Mouse (Mus musculus) right cerebral cortex, adult 18-20 months (tissue): ENCODE measurements around the gene Olfr850.

Experiments used
- DNase-seq: peaks from one replicate; pipeline ENCODE4 v3.0.0; 2022; ENCODE audit warnings: mixed read lengths

Gene Olfr850

GRCm38 (mm10) chr9:19478148-19478547 is at the start of gene Olfr850:
TSS of gene Olfr850 (minus strand) at chr9:19478248.
- no peak for DNase-seq

- DNase-seq: no peak
Observed at GRCm38 (mm10) chr9:19492995-19493394, 14.9 kb upstream of the Olfr850 start, which contains the start of gene Olfr851. TSS of gene Olfr851 (plus strand) at chr9:19493295.

GRCm38 (mm10) chr9:19439966-19440365 is 38.1 kb downstream of the Olfr850 start, which contains the start of gene Olfr849:
TSS of gene Olfr849 (plus strand) at chr9:19440266.
- no peak for DNase-seq
